In genomic region chr17:22360572-22360971, GRCm38 (mm10) we compare ENCODE assay signal across 8 mouse cellular contexts. TPM values are rescaled to one million over a fixed set of nuclear protein-coding genes. Genes with fewer than 3 reads are reported as not detected.
DNase-seq lines count a peak whose midpoint lies in the region; ATAC-seq and TF ChIP-seq lines count a peak whose summit lies in the region.

No protein-coding gene starts in this region.

- H3K4me1 ChIP-seq in spleen, adult 2 months (ENCODE audit: control insufficient read depth, insufficient read depth, insufficient read length): no peaks in the 10 kb centered on the region; the same call in 1 of the 2 replicates
- no peaks in the 10 kb centered on the region for H3K4me1 ChIP-seq in limb, embryonic 15.5 days
- H3K4me1 ChIP-seq in stomach, embryonic 15.5 days: peaks cover 6% of the 10 kb centered on the region; the same call in 1 of the 2 replicates

- H3K4me3 ChIP-seq in spleen, adult 2 months (ENCODE audit: extremely low read depth, insufficient read depth, insufficient read length): peak overlapping the region; percentile 23; the same call in 1 of the 2 replicates
- H3K4me3 ChIP-seq in limb, embryonic 15.5 days: peak overlapping the region; percentile 55
- H3K4me3 ChIP-seq in stomach, embryonic 15.5 days (replicated peaks): peak overlapping the region; percentile 56

- no peak for DNase-seq in spleen, adult 2 months (ENCODE audit: low read depth in 1 of 2, low spot score in 2 of 2)
- no peak for DNase-seq in spleen, postnatal 10 days (ENCODE audit: low spot score in 2 of 2)
- DNase-seq in frontal cortex, postnatal 10 days (ENCODE audit: low spot score in 2 of 2): no peak
- DNase-seq in ovary, postnatal 10 days (ENCODE audit: low spot score): no peak
- DNase-seq in adrenal gland, adult 18-20 months (ENCODE audit: low spot score in 2 of 2): no peak

- no peak for TF ChIP-seq POLR2A in spleen, adult 2 months (IDR thresholded peaks at IDR 0.05; ENCODE audit: low read depth, low read length)

- H3K9me3 ChIP-seq in limb, embryonic 15.5 days: no peaks in the 10 kb centered on the region
- no peaks in the 10 kb centered on the region; the same call in 1 of the 2 replicates for H3K9me3 ChIP-seq in stomach, embryonic 15.5 days

- peak overlapping the region; percentile 40; the same call in 1 of the 2 replicates for H3K9ac ChIP-seq in limb, embryonic 15.5 days
- H3K9ac ChIP-seq in stomach, embryonic 15.5 days: no peak overlapping the region; the same call in 1 of the 2 replicates

- H3K4me2 ChIP-seq in limb, embryonic 15.5 days: peak overlapping the region; percentile 55
- peak overlapping the region; percentile 52 for H3K4me2 ChIP-seq in stomach, embryonic 15.5 days

- no peak overlapping the region for H3K27ac ChIP-seq in spleen, adult 2 months (ENCODE audit: insufficient read depth, low read length)
- H3K27ac ChIP-seq in limb, embryonic 15.5 days: no peak overlapping the region
- no peak overlapping the region for H3K27ac ChIP-seq in stomach, embryonic 15.5 days

- H3K27me3 ChIP-seq in spleen, adult 2 months (ENCODE audit: control insufficient read depth, insufficient read depth, low read length): no peaks in the 10 kb centered on the region
- no peaks in the 10 kb centered on the region for H3K27me3 ChIP-seq in limb, embryonic 15.5 days
- H3K27me3 ChIP-seq in stomach, embryonic 15.5 days (replicated peaks): no peaks in the 10 kb centered on the region

- no peak for TF ChIP-seq CTCF in spleen, adult 2 months (IDR thresholded peaks at IDR 0.05; ENCODE audit: extremely low read depth, insufficient read depth, insufficient read length, insufficient replicate concordance)

- peak; percentile 22; the same call in 1 of the 2 replicates for ATAC-seq in erythroid progenitor cell, adult 5-6 weeks (replicated peaks; ENCODE audit: low FRiP score, poor library complexity, severe bottlenecking)
- no peak for ATAC-seq in limb, embryonic 15.5 days (ENCODE audit: insufficient number of reproducible peaks, low FRiP score, low TSS enrichment, low read depth)
- ATAC-seq in stomach, embryonic 15.5 days (ENCODE audit: insufficient read depth, low FRiP score, low read depth): no peak

- peaks cover 1% of the 10 kb centered on the region; the same call in 1 of the 2 replicates for H3K36me3 ChIP-seq in spleen, adult 2 months (ENCODE audit: control insufficient read depth, insufficient read depth, low read length)
- H3K36me3 ChIP-seq in limb, embryonic 15.5 days: peaks cover 5% of the 10 kb centered on the region
- H3K36me3 ChIP-seq in stomach, embryonic 15.5 days: no peaks in the 10 kb centered on the region

- WGBS in spleen, adult 2 months: 22% methylated on average over 5 of the region's 5 CpGs
- 28% methylated on average over 5 of the region's 5 CpGs for WGBS in limb, embryonic 15.5 days
- WGBS in stomach, embryonic 15.5 days: 22% methylated on average over 5 of the region's 5 CpGs

RNA-seq across cellular contexts. Expression of gene Zfp944, which starts 0.6 kb away (rescaled TPM):
- 1.7 and 2.4 TPM in 2 replicates for polyA plus RNA-seq in spleen, adult 2 months (2012; rRNA removed)
- total RNA-seq in erythroid progenitor cell, adult 5-6 weeks (2015; ENCODE audit: low replicate concordance): 3.6 and 14.7 TPM in 2 replicates
- total RNA-seq in erythroid progenitor cell, adult 5-6 weeks (2017; ENCODE audit: low replicate concordance): 11.0 and 11.3 TPM in 2 replicates
- 13.2 and 13.5 TPM in 2 replicates for polyA plus RNA-seq in limb, embryonic 15.5 days (2015; fragmentation: Nextera tagmentation; extraction: Ambion mirVana)
- 12.0 and 12.5 TPM in 2 replicates for polyA plus RNA-seq in stomach, embryonic 15.5 days (2015; fragmentation: Nextera tagmentation; extraction: Ambion mirVana)
- total RNA-seq in adrenal gland, adult 18-20 months (2021): 1 to 10 TPM; 5.0 to 6.2 TPM

RNA-seq across cellular contexts. Expression of gene Zfp758, which starts 0.7 kb away (rescaled TPM):
- 0.59 and 0.63 TPM in 2 replicates for polyA plus RNA-seq in spleen, adult 2 months (2012; rRNA removed)
- 8.6 and 18.0 TPM in 2 replicates for total RNA-seq in erythroid progenitor cell, adult 5-6 weeks (2015; ENCODE audit: low replicate concordance)
- 7.1 and 9.5 TPM in 2 replicates for total RNA-seq in erythroid progenitor cell, adult 5-6 weeks (2017; ENCODE audit: low replicate concordance)
- polyA plus RNA-seq in limb, embryonic 15.5 days (2015; fragmentation: Nextera tagmentation; extraction: Ambion mirVana): 9.1 and 9.9 TPM in 2 replicates
- 9.5 and 9.9 TPM in 2 replicates for polyA plus RNA-seq in stomach, embryonic 15.5 days (2015; fragmentation: Nextera tagmentation; extraction: Ambion mirVana)
- 10 to 100 TPM in 1 of 2 experiments, 1 to 10 TPM in 1; 9.2 to 10.6 TPM for total RNA-seq in adrenal gland, adult 18-20 months (2021)

RNA-seq across cellular contexts. Expression of gene CT030661.1, which starts 45.9 kb away (rescaled TPM):
- polyA plus RNA-seq in spleen, adult 2 months (2012; rRNA removed): 0.36 and 0.37 TPM in 2 replicates
- total RNA-seq in erythroid progenitor cell, adult 5-6 weeks (2015; ENCODE audit: low replicate concordance): 9.4 and 18.4 TPM in 2 replicates
- total RNA-seq in erythroid progenitor cell, adult 5-6 weeks (2017; ENCODE audit: low replicate concordance): 2.3 and 3.2 TPM in 2 replicates
- polyA plus RNA-seq in limb, embryonic 15.5 days (2015; fragmentation: Nextera tagmentation; extraction: Ambion mirVana): 9.8 and 11.6 TPM in 2 replicates
- 11.1 and 12.4 TPM in 2 replicates for polyA plus RNA-seq in stomach, embryonic 15.5 days (2015; fragmentation: Nextera tagmentation; extraction: Ambion mirVana)
- 1 to 10 TPM; 8.5 to 8.7 TPM for total RNA-seq in adrenal gland, adult 18-20 months (2021)
